Mouse (Mus musculus) cerebellum, adult 2 months (tissue): ENCODE results near the gene Rgmb. TPM values are rescaled to one million over a fixed set of nuclear protein-coding genes. Genes with fewer than 3 reads are reported as not detected.

Experiments used
- DNase-seq, 2 experiments: peaks; one replicate each; pipeline ENCODE4 v3.0.0; 2021
- H3K27ac ChIP-seq: fragments of 200-500 bp; 2 replicates; pipeline ENCODE4 v1.5.1; 2012; ENCODE audit warnings: low read length, control low read depth, inconsistent platforms; ENCODE audit not compliant: insufficient read depth
- H3K27me3 ChIP-seq: fragments of 200-500 bp; 2 replicates; pipeline ENCODE4 v1.6.1; 2012; ENCODE audit warnings: inconsistent platforms, mild to moderate bottlenecking, low read length, moderate library complexity; ENCODE audit not compliant: control insufficient read depth, insufficient read depth
- H3K4me1 ChIP-seq: fragments of 200-500 bp; 2 replicates; pipeline ENCODE4 v1.6.1; 2011; ENCODE audit warnings: low read length; ENCODE audit not compliant: control insufficient read depth, insufficient read depth
- H3K4me3 ChIP-seq: fragments of 200-500 bp; replicated peaks from 2 replicates; pipeline ENCODE3; 2011; ENCODE audit warnings: mild to moderate bottlenecking, low read depth, low read length, control low read depth; ENCODE audit not compliant: insufficient read depth
- CTCF ChIP-seq: fragments of 200-500 bp; IDR thresholded peaks from 2 replicates; pipeline ENCODE4 v1.5.1; 2011; ENCODE audit warnings: low read depth, mild to moderate bottlenecking, control low read depth, low read length, moderate library complexity, borderline replicate concordance; ENCODE audit not compliant: insufficient read depth
- POLR2A ChIP-seq: fragments of 200-500 bp; IDR thresholded peaks from 2 replicates; pipeline ENCODE4 v1.6.1; 2011; ENCODE audit warnings: low read length, control low read depth, borderline replicate concordance; ENCODE audit not compliant: insufficient read depth
- WGBS: fragments of 180-500 bp; shearing (Covaris S2); methylation state at CpG from one replicate; pipeline ENCODE4 v1.1.7; 2018; 5-methylcytosine and 5-hydroxymethylcytosine counted together
- polyA plus RNA-seq: library from polyadenylated mRNA; depleted of rRNA; stranded (reverse); fragments of >200 nt; gene quantifications from 2 replicates; pipeline ENCODE4 v1.2.3, GENCODE M21; 2012; rRNA removed

Rgmb gene
- polyA plus RNA-seq, 1 experiment = 46.9 TPM

GRCm38 (mm10) chr17:15787036-15787435 is 43.8 kb downstream of the Rgmb start:
- DNase-seq = no peak
- TF ChIP-seq CTCF = no peak
- H3K4me1 ChIP-seq = no peaks in the 10 kb centered on the region
- H3K4me3 ChIP-seq = no peak overlapping the region
- no peaks in the 10 kb centered on the region for H3K27me3 ChIP-seq
- no peak overlapping the region for H3K27ac ChIP-seq
- WGBS = 30% methylated on average over 3 of the region's 3 CpGs

- DNase-seq = no peak
- TF ChIP-seq POLR2A (no peak), CTCF (no peak)
- Histone ChIP-seq H3K4me1 (no peaks in the 10 kb centered on the region), H3K4me3 (no peak overlapping the region), H3K27ac (no peak overlapping the region), H3K27me3 (no peaks in the 10 kb centered on the region)
- WGBS = 48% methylated on average over 6 of the region's 6 CpGs
These were observed 52.9 kb downstream of the Rgmb start for GRCm38 (mm10) chr17:15777979-15778378.

GRCm38 (mm10) chr17:15776349-15776748 is 54.5 kb downstream of the Rgmb start:
- Histone ChIP-seq H3K4me3 (no peak overlapping the region), H3K27me3 (no peaks in the 10 kb centered on the region), H3K27ac (no peak overlapping the region), H3K4me1 (no peaks in the 10 kb centered on the region)
- WGBS = 66% methylated on average over 5 of the region's 5 CpGs
- no peak for DNase-seq
- TF ChIP-seq POLR2A = no peak
- TF ChIP-seq CTCF = no peak

- TF ChIP-seq POLR2A = no peak
- TF ChIP-seq CTCF = no peak
- no peak overlapping the region for H3K4me3 ChIP-seq
- WGBS = 79% methylated on average over 5 of the region's 5 CpGs
These were observed 56.1 kb downstream of the Rgmb start for GRCm38 (mm10) chr17:15774565-15775215.

GRCm38 (mm10) chr17:15773956-15774355 is 56.9 kb downstream of the Rgmb start:
- 75% methylated on average over 6 of the region's 6 CpGs for WGBS
- H3K27ac ChIP-seq = no peak overlapping the region
- H3K4me3 ChIP-seq = no peak overlapping the region
- H3K27me3 ChIP-seq = no peaks in the 10 kb centered on the region
- TF ChIP-seq CTCF (no peak), POLR2A (no peak)
- no peak for DNase-seq
- no peaks in the 10 kb centered on the region for H3K4me1 ChIP-seq

More at GRCm38 (mm10) chr17:15774565-15775215, 56.1 kb downstream of the Rgmb start:
- H3K4me1 ChIP-seq = no peaks in the 10 kb centered on the region
- H3K27me3 ChIP-seq = no peaks in the 10 kb centered on the region
- no peak overlapping the region for H3K27ac ChIP-seq
- no peak for DNase-seq

- WGBS = 69% methylated on average over 7 of the region's 7 CpGs
- Histone ChIP-seq H3K27me3 (no peaks in the 10 kb centered on the region), H3K27ac (no peak overlapping the region), H3K4me3 (no peak overlapping the region), H3K4me1 (no peaks in the 10 kb centered on the region)
- no peak for DNase-seq
- TF ChIP-seq POLR2A (no peak), CTCF (no peak)
These were observed 61.6 kb downstream of the Rgmb start for GRCm38 (mm10) chr17:15769081-15769724.

GRCm38 (mm10) chr17:15761191-15761590 is 69.6 kb downstream of the Rgmb start:
- no peak for TF ChIP-seq POLR2A
- no peak for TF ChIP-seq CTCF
- 90% methylated on average over 8 of the region's 8 CpGs for WGBS
- Histone ChIP-seq H3K4me3 (no peak overlapping the region), H3K27ac (no peak overlapping the region), H3K4me1 (no peaks in the 10 kb centered on the region), H3K27me3 (no peaks in the 10 kb centered on the region)
- DNase-seq = no peak

Other genes starting within 250 kb of the Rgmb start
- gene Chd1, start 126.1 kb downstream of the Rgmb start, polyA plus RNA-seq = 6.6 and 7.0 TPM in 2 replicates